Comparison of ENCODE assay signal across 18 mouse cellular contexts in the genomic region with DNA sequence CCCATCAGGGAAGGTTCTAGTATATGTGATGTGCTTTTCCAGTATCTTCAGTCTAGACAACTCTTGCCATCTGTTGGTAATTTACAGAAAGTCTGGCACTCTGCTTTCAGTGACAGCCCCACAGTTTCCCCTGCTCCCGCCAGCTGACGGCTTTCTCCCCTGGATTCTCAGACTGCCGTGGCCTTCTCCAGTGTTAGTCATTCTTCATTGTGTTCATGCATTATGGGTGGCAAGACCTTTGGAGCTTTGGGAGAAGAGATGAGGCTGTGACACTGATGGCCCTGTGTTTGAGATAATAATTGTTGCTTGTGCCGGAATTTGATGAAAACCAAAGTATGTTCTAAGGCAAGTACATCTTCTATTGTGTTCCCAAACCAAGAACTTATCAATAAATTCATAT. TPM values are rescaled to one million over a fixed set of nuclear protein-coding genes. Genes with fewer than 3 reads are reported as not detected.
A peak's percentile ranks its signal among the peaks of the same experiment; 100 is the strongest.
DNase-seq lines count a peak whose midpoint lies in the region; ATAC-seq lines count a peak whose summit lies in the region.
"Had no signal": no experiment of that assay in that cellular context is flagged by ENCODE, and none has a peak within 500 bp of the region (broad histone marks: within the 10 kb centered on the region; RNA-seq: fewer than 3 reads in every experiment).

No protein-coding gene starts in this region.

- H3K4me2 ChIP-seq in liver, embryonic 11.5 days = no peak overlapping the region
- H3K4me2 ChIP-seq in liver, embryonic 12.5 days = no peak overlapping the region
- H3K4me2 ChIP-seq: embryonic facial prominence, embryonic 12.5 days; forebrain, embryonic 12.5 days had no signal

- H3K9ac ChIP-seq in liver, embryonic 11.5 days (ENCODE audit: low read depth, low read length) = no peak overlapping the region
- H3K9ac ChIP-seq in liver, embryonic 12.5 days = no peak overlapping the region
- H3K9ac ChIP-seq: embryonic facial prominence, embryonic 12.5 days; forebrain, embryonic 12.5 days had no signal

- no peak overlapping the region for H3K27ac ChIP-seq in liver, embryonic 11.5 days (ENCODE audit: low read depth, low read length)
- no peak overlapping the region for H3K27ac ChIP-seq in liver, embryonic 12.5 days
- H3K27ac ChIP-seq: embryonic facial prominence, embryonic 12.5 days; forebrain, embryonic 12.5 days had no signal

- peak; percentile 15 for DNase-seq in embryo, embryonic 9.5 days (ENCODE audit: extremely low spot score)
- DNase-seq in embryo, embryonic 10 days (ENCODE audit: low spot score) = no peak
- peak; percentile 37 for DNase-seq in liver, embryonic 11.5 days (ENCODE audit: low spot score)
- peak; percentile 2 for DNase-seq in ZHBTc4 (ENCODE audit: low read depth, low spot score)
- DNase-seq in splenic B cell, adult 2 months (ENCODE audit: low read depth, low spot score) = peak; percentile 5
- no peak for DNase-seq in right cerebral cortex, adult 2 months (ENCODE audit: low spot score in 2 of 2)
- no peak for DNase-seq in kidney, adult 11 months
- DNase-seq: adrenal gland, postnatal 36 days; B cell, adult 2 months; cerebellum, postnatal 14 days; layer of hippocampus, postnatal 36 days; left cerebral cortex, postnatal 4 days; thymus, adult 2 months had no signal

- H3K4me3 ChIP-seq in liver, embryonic 11.5 days (ENCODE audit: low read depth, low read length) = no peak overlapping the region
- H3K4me3 ChIP-seq in liver, embryonic 12.5 days = no peak overlapping the region
- H3K4me3 ChIP-seq: embryonic facial prominence, embryonic 12.5 days; forebrain, embryonic 12.5 days had no signal

- no peaks in the 10 kb centered on the region for H3K4me1 ChIP-seq in liver, embryonic 11.5 days (replicated peaks; ENCODE audit: control insufficient read depth, insufficient read depth, low read length)
- H3K4me1 ChIP-seq in liver, embryonic 12.5 days = no peaks in the 10 kb centered on the region
- H3K4me1 ChIP-seq: embryonic facial prominence, embryonic 12.5 days; forebrain, embryonic 12.5 days had no signal

- peaks cover 38% of the 10 kb centered on the region for H3K9me3 ChIP-seq in liver, embryonic 11.5 days (ENCODE audit: control insufficient read depth, low read length)
- peaks cover 36% of the 10 kb centered on the region for H3K9me3 ChIP-seq in liver, embryonic 12.5 days (replicated peaks)
- H3K9me3 ChIP-seq: G1E had no signal

- H3K27me3 ChIP-seq in liver, embryonic 11.5 days (replicated peaks; ENCODE audit: control insufficient read depth, insufficient read depth, low read length) = no peaks in the 10 kb centered on the region
- H3K27me3 ChIP-seq in liver, embryonic 12.5 days (replicated peaks) = no peaks in the 10 kb centered on the region
- no peaks in the 10 kb centered on the region for H3K27me3 ChIP-seq in splenic B cell, adult 2 months (ENCODE audit: control insufficient read depth, insufficient read depth, low read length, poor library complexity, severe bottlenecking)
- H3K27me3 ChIP-seq: embryonic facial prominence, embryonic 12.5 days; forebrain, embryonic 12.5 days had no signal

- no peaks in the 10 kb centered on the region for H3K36me3 ChIP-seq in liver, embryonic 11.5 days (ENCODE audit: control insufficient read depth, insufficient read depth, low read length)
- no peaks in the 10 kb centered on the region for H3K36me3 ChIP-seq in liver, embryonic 12.5 days
- no peaks in the 10 kb centered on the region for H3K36me3 ChIP-seq in splenic B cell, adult 2 months (ENCODE audit: control insufficient read depth, insufficient read depth, low read length, poor library complexity, severe bottlenecking)
- H3K36me3 ChIP-seq: embryonic facial prominence, embryonic 12.5 days; forebrain, embryonic 12.5 days; G1E had no signal

- ATAC-seq in liver, embryonic 11.5 days (replicated peaks; ENCODE audit: low FRiP score) = no peak
- ATAC-seq in liver, embryonic 12.5 days = no peak

- 49% methylated on average over 4 of the region's 4 CpGs for WGBS in liver, embryonic 11.5 days
- 40% methylated on average over 4 of the region's 4 CpGs for WGBS in liver, embryonic 12.5 days (ENCODE audit: insufficient replicate concordance)

RNA-seq across cellular contexts. Expression of a gene that starts 6.8 kb away (rescaled TPM):
- 0.14 TPM in 1 of 2 replicates, not detected in the other for polyA plus RNA-seq in liver, embryonic 11.5 days (2014; fragmentation: Nextera tagmentation; extraction: Ambion mirVana)
- not detected in 2 replicates for polyA plus RNA-seq in liver, embryonic 12.5 days (2016; fragmentation: Nextera tagmentation; extraction: Ambion mirVana)
- polyA plus RNA-seq: embryonic facial prominence, embryonic 12.5 days; forebrain, embryonic 12.5 days; G1E had no signal

RNA-seq across cellular contexts. Expression of a gene that starts 8.2 kb away (rescaled TPM):
- 1.3 and 1.5 TPM in 2 replicates for polyA plus RNA-seq in liver, embryonic 11.5 days (2014; fragmentation: Nextera tagmentation; extraction: Ambion mirVana)
- polyA plus RNA-seq in liver, embryonic 12.5 days (2016; fragmentation: Nextera tagmentation; extraction: Ambion mirVana) = 0.46 and 0.61 TPM in 2 replicates
- polyA plus RNA-seq: G1E had no signal

RNA-seq across cellular contexts. Expression of a gene that starts 13.0 kb away (rescaled TPM):
- 7.9 and 10.4 TPM in 2 replicates for polyA plus RNA-seq in liver, embryonic 11.5 days (2014; fragmentation: Nextera tagmentation; extraction: Ambion mirVana)
- polyA plus RNA-seq in liver, embryonic 12.5 days (2016; fragmentation: Nextera tagmentation; extraction: Ambion mirVana) = 11.9 and 13.8 TPM in 2 replicates
- polyA plus RNA-seq: G1E had no signal

RNA-seq across cellular contexts. Expression of a gene that starts 18.2 kb away (rescaled TPM):
- polyA plus RNA-seq in liver, embryonic 11.5 days (2014; fragmentation: Nextera tagmentation; extraction: Ambion mirVana) = not detected in 2 replicates
- polyA plus RNA-seq in liver, embryonic 12.5 days (2016; fragmentation: Nextera tagmentation; extraction: Ambion mirVana) = not detected in 2 replicates
- polyA plus RNA-seq: embryonic facial prominence, embryonic 12.5 days; forebrain, embryonic 12.5 days; G1E had no signal

RNA-seq across cellular contexts. Expression of a gene that starts 52.8 kb away (rescaled TPM):
- not detected in 2 replicates for polyA plus RNA-seq in liver, embryonic 11.5 days (2014; fragmentation: Nextera tagmentation; extraction: Ambion mirVana)
- not detected in 2 replicates for polyA plus RNA-seq in liver, embryonic 12.5 days (2016; fragmentation: Nextera tagmentation; extraction: Ambion mirVana)
- polyA plus RNA-seq: embryonic facial prominence, embryonic 12.5 days; forebrain, embryonic 12.5 days; G1E; kidney, embryonic 14.5 days had no signal

Comparison
In these comparisons a context has a peak if more than half of its experiments do, and no peak if none do; other contexts are left out.
1. DNase-seq: peak in embryo, embryonic 9.5 days (single experiment), liver, embryonic 11.5 days (single experiment), ZHBTc4 (single experiment) and splenic B cell, adult 2 months (single experiment); none in embryo, embryonic 10 days (single experiment), right cerebral cortex, adult 2 months (0 of 2) and kidney, adult 11 months (single experiment).